Mouse (Mus musculus) CH12.LX (cell line): ENCODE data around the gene Chit1. TPM values are rescaled to one million over a fixed set of nuclear protein-coding genes. Genes with fewer than 3 reads are reported as not detected.

ENCODE experiments used
- DNase-seq: peaks from one replicate; pipeline ENCODE4 v3.0.0-alpha.2; 2013; ENCODE audit errors: extremely low read depth
- H3K27ac ChIP-seq: 2 replicates; pipeline ENCODE4 v1.5.1; 2012; ENCODE audit warnings: low read depth, mild to moderate bottlenecking, control low read depth, moderate library complexity; ENCODE audit not compliant: insufficient read depth
- H3K27me3 ChIP-seq: replicated peaks from 2 replicates; pipeline ENCODE3; 2012; ENCODE audit warnings: inconsistent platforms
- H3K36me3 ChIP-seq, 2 experiments: replicated peaks in 1 of 2; 2 replicates each; pipeline versions ENCODE3 to v1.6.1; 2012; ENCODE audit warnings: inconsistent platforms in 1 of 2, low read length in 1 of 2, mild to moderate bottlenecking in 1 of 2, mixed read lengths in 1 of 2, moderate library complexity in 1 of 2; ENCODE audit not compliant: control insufficient read depth in 1 of 2, insufficient read depth in 1 of 2
- H3K4me1 ChIP-seq, 2 experiments: 2 replicates each; pipeline ENCODE4 v1.6.1; 2012; ENCODE audit warnings: inconsistent platforms in 1 of 2, moderate library complexity in 1 of 2; ENCODE audit not compliant: insufficient read depth in 2 of 2, control insufficient read depth in 1 of 2
- H3K4me2 ChIP-seq: 2 replicates; pipeline ENCODE4 v1.6.1; 2012; ENCODE audit warnings: low read depth, mild to moderate bottlenecking, control low read depth; ENCODE audit not compliant: poor library complexity, insufficient read depth, severe bottlenecking
- H3K4me3 ChIP-seq, 3 experiments: fragments of 150-350 bp in 1 of 3; sonication (generic) in 1 of 3; replicated peaks in 1 of 3; 2 replicates each; pipeline versions ENCODE3 to v1.5.1; 2011 to 2012; ENCODE audit warnings: low read depth in 2 of 3, low read length in 2 of 3, mild to moderate bottlenecking in 2 of 3, moderate library complexity in 2 of 3, control low read depth in 1 of 3, improper control_type of control experiment in 1 of 3, inconsistent platforms in 1 of 3, mixed read lengths in 1 of 3; ENCODE audit not compliant: poor library complexity in 1 of 3
- H3K79me2 ChIP-seq: replicated peaks from 2 replicates; pipeline ENCODE4 v1.6.1; 2012; ENCODE audit warnings: mild to moderate bottlenecking, moderate library complexity; ENCODE audit not compliant: control insufficient read depth, poor library complexity, insufficient read depth, severe bottlenecking; ENCODE audit errors: extremely low read depth
- H3K9ac ChIP-seq: 2 replicates; pipeline ENCODE4 v1.6.1; 2012; ENCODE audit warnings: low read depth, mild to moderate bottlenecking, control low read depth, moderate library complexity; ENCODE audit not compliant: insufficient read depth
- H3K9me3 ChIP-seq: replicated peaks from 2 replicates; pipeline ENCODE3; 2012; ENCODE audit warnings: low read length, inconsistent platforms, mixed read lengths
- BHLHE40 ChIP-seq: IDR thresholded peaks from 2 replicates; pipeline ENCODE4 v1.6.1; 2011; ENCODE audit warnings: mild to moderate bottlenecking, low read depth, low read length, improper control_type of control experiment
- CHD1 ChIP-seq: IDR thresholded peaks from 2 replicates; pipeline ENCODE4 v1.6.1; 2012; ENCODE audit warnings: low read depth, low read length, improper control_type of control experiment, inconsistent platforms
- CTCF ChIP-seq, 2 experiments: IDR thresholded peaks in 1 of 2; conservative IDR thresholded peaks in 1 of 2; 2 replicates each; pipeline ENCODE4 v1.5.1; 2011 to 2012; ENCODE audit warnings: low read depth in 2 of 2, low read length in 2 of 2, improper control_type of control experiment in 1 of 2, inconsistent platforms in 1 of 2, mild to moderate bottlenecking in 1 of 2, moderate library complexity in 1 of 2
- EP300 ChIP-seq: IDR thresholded peaks from 2 replicates; pipeline ENCODE4 v1.6.1; 2011; ENCODE audit warnings: low read length, improper control_type of control experiment
- GABPA ChIP-seq: IDR thresholded peaks from 2 replicates; pipeline ENCODE4 v1.6.1; 2012; ENCODE audit warnings: low read depth, low read length, improper control_type of control experiment, inconsistent platforms; ENCODE audit not compliant: insufficient replicate concordance
- HCFC1 ChIP-seq: IDR thresholded peaks from 2 replicates; pipeline ENCODE4 v1.6.1; 2012; ENCODE audit warnings: low read depth, mild to moderate bottlenecking, inconsistent platforms, low read length, improper control_type of control experiment
- IRF4 ChIP-seq: IDR thresholded peaks from 2 replicates; pipeline ENCODE4 v1.6.1; 2014; ENCODE audit warnings: low read depth, mild to moderate bottlenecking, inconsistent platforms, low read length, improper control_type of control experiment
- JUN ChIP-seq: IDR thresholded peaks from 2 replicates; pipeline ENCODE4 v1.6.1; 2011; ENCODE audit warnings: low read depth, mild to moderate bottlenecking, low read length, improper control_type of control experiment, moderate library complexity; ENCODE audit not compliant: insufficient read depth
- JUND ChIP-seq: conservative IDR thresholded peaks from 2 replicates; pipeline ENCODE4 v1.6.1; 2011; ENCODE audit warnings: low read depth, low read length, improper control_type of control experiment
- KAT2A ChIP-seq: IDR thresholded peaks from 2 replicates; pipeline ENCODE4 v1.6.1; 2012; ENCODE audit warnings: low read length, improper control_type of control experiment, inconsistent platforms; ENCODE audit not compliant: insufficient replicate concordance
- MAFK ChIP-seq: IDR thresholded peaks from 2 replicates; pipeline ENCODE4 v1.6.1; 2011; ENCODE audit warnings: low read length, improper control_type of control experiment; ENCODE audit not compliant: insufficient replicate concordance
- MAX ChIP-seq: IDR thresholded peaks from 2 replicates; pipeline ENCODE4 v1.6.1; 2011; ENCODE audit warnings: low read length, improper control_type of control experiment
- MEF2A ChIP-seq: IDR thresholded peaks from 2 replicates; pipeline ENCODE4 v1.6.1; 2014; ENCODE audit warnings: low read depth, mild to moderate bottlenecking, inconsistent platforms, low read length, improper control_type of control experiment, borderline replicate concordance
- NELFE ChIP-seq: IDR thresholded peaks from 2 replicates; pipeline ENCODE4 v1.6.1; 2011; ENCODE audit warnings: low read depth, low read length, improper control_type of control experiment
- POLR2A ChIP-seq: IDR thresholded peaks from 2 replicates; pipeline ENCODE4 v1.6.1; 2011; ENCODE audit warnings: low read depth, mild to moderate bottlenecking, improper control_type of control experiment, low read length
- RCOR1 ChIP-seq: conservative IDR thresholded peaks from 2 replicates; pipeline ENCODE4 v1.6.1; 2012; ENCODE audit warnings: low read depth, mild to moderate bottlenecking, inconsistent platforms, low read length, improper control_type of control experiment
- SMC3 ChIP-seq: IDR thresholded peaks from 2 replicates; pipeline ENCODE4 v1.6.1; 2011; ENCODE audit warnings: low read depth, low read length, improper control_type of control experiment
- TBP ChIP-seq: conservative IDR thresholded peaks from 2 replicates; pipeline ENCODE4 v1.6.1; 2011; ENCODE audit warnings: low read depth, low read length, improper control_type of control experiment
- USF1 ChIP-seq: IDR thresholded peaks from 2 replicates; pipeline ENCODE4 v1.6.1; 2014; ENCODE audit warnings: low read depth, mild to moderate bottlenecking, inconsistent platforms, low read length, improper control_type of control experiment
- USF2 ChIP-seq: conservative IDR thresholded peaks from 2 replicates; pipeline ENCODE4 v1.6.1; 2011; ENCODE audit warnings: low read depth, low read length, improper control_type of control experiment
- ZC3H11A ChIP-seq: IDR thresholded peaks from 2 replicates; pipeline ENCODE4 v1.6.1; 2012; ENCODE audit warnings: low read depth, mild to moderate bottlenecking, inconsistent platforms, low read length, improper control_type of control experiment
- ZKSCAN1 ChIP-seq: IDR thresholded peaks from 2 replicates; pipeline ENCODE4 v1.6.1; 2012; ENCODE audit warnings: low read depth, inconsistent platforms, low read length, improper control_type of control experiment, borderline replicate concordance
- dilution Hi-C: fragments of 300-500 bp; cut with MboI; formaldehyde crosslinking; loops from 2 replicates; pipeline ENCODE4 v1.14.3; 2020; ENCODE audit warnings: low sequenced_read_pairs; ENCODE audit not compliant: extremely low pct_unique_long_range_greater_than_20kb, extremely low pct_ligation_motif_present
- in situ Hi-C: fragments of 300-500 bp; cut with MboI; formaldehyde crosslinking; loops from 3 replicates; pipeline ENCODE4 v1.14.3; 2019; ENCODE audit warnings: low sequenced_read_pairs, low pct_ligation_motif_present, low pct_unique_long_range_greater_than_20kb, mixed read lengths
- polyA plus RNA-seq: library from polyadenylated mRNA; unstranded; fragments of >175 nt; gene quantifications from 2 replicates; pipeline ENCODE4 v1.2.1, GENCODE M21; 2012; ENCODE audit warnings: low read depth; ENCODE audit not compliant: insufficient read length
- total RNA-seq, 2 experiments: library from RNA; depleted of rRNA; stranded (reverse); fragments of 300-350 nt in 1 of 2; fragments of >200 nt in 1 of 2; gene quantifications; 2 replicates each; pipeline ENCODE4 v1.2.3; 2012 to 2014

The Chit1 gene
- total and polyA plus RNA-seq, 3 experiments = 0.25 to 0.47 (median 0.36) TPM

GRCm38 (mm10) chr1:134103861-134104260 lies 7.2 kb upstream of the Chit1 start:
- no peaks in the 10 kb centered on the region for H3K79me2 ChIP-seq
- H3K9ac ChIP-seq = no peak overlapping the region
- DNase-seq = no peak
- H3K9me3 ChIP-seq = no peaks in the 10 kb centered on the region
- TF ChIP-seq RCOR1 (no peak), MAX (no peak), JUND (no peak), USF1 (no peak), USF2 (no peak), IRF4 (no peak), ZKSCAN1 (no peak), MEF2A (no peak), GABPA (no peak), HCFC1 (no peak), MAFK (no peak), POLR2A (no peak), EP300 (no peak), TBP (no peak), SMC3 (no peak), NELFE (no peak), JUN (no peak)
- H3K36me3 ChIP-seq = no peaks in the 10 kb centered on the region
- H3K4me3 ChIP-seq = no peak overlapping the region
- dilution Hi-C loops = no loop called here
- H3K27me3 ChIP-seq = peaks cover 64% of the 10 kb centered on the region
- H3K4me2 ChIP-seq = no peak overlapping the region
- H3K4me1 ChIP-seq = peaks cover 8 to 22% of the 10 kb centered on the region in 2 experiments
- no peak overlapping the region for H3K27ac ChIP-seq
- in situ Hi-C loops = no loop called here

DNA sequence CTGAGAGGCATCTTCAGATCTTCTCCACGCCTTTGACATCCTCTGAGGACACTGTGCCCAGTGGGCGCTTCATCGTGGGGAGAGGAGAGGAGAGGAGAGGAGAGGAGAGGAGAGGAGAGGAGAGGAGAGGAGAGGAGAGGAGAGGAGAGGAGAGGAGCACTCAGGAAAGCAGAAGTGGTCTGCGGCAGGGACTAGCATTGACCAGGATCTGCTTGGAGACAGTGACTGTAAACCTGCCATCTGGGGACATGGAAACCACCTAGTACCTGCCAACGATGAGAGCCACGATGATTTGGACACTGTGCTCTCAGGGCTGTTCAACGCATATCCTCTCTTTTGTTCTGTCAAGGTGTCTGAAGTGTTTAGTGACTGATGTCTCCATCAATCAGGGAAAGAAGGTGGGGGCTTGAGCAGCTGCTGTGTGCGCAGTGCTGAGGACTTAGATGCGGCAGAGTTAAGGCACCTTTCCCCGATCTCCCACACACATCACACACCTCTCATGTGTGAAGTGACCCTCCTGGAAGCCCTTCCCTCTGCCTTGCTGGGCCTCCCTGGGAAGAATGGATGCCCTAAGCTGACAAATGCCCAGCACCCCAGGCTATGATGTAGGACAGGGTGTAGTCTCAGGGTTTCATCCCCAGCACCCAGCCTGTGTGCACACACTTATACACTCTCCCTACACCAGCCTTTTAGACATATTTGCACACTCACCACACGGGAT lies 5.8 kb upstream of the Chit1 start:
- no peak overlapping the region for H3K27ac ChIP-seq
- H3K9me3 ChIP-seq = no peaks in the 10 kb centered on the region
- no peak overlapping the region for H3K4me2 ChIP-seq
- no peak overlapping the region for H3K9ac ChIP-seq
- dilution Hi-C loops = no loop called here
- H3K36me3 ChIP-seq = no peaks in the 10 kb centered on the region
- H3K4me1 ChIP-seq = peaks cover 4 to 14% of the 10 kb centered on the region in 2 experiments
- in situ Hi-C loops = loop anchor here (5.0 kb wide), 2 partner anchors 48 to 203 kb away; no protein-coding TSS in a partner anchor
- no peak overlapping the region for H3K4me3 ChIP-seq
- no peaks in the 10 kb centered on the region for H3K79me2 ChIP-seq
- H3K27me3 ChIP-seq = peaks cover 58% of the 10 kb centered on the region
- TF ChIP-seq BHLHE40 (no peak), CTCF (conservative IDR thresholded peaks at IDR 0.05 in 1 of 2, IDR thresholded peaks at IDR 0.05 in 1 of 2; ENCODE audit: low read depth in 2 of 2, low read length in 2 of 2) (no peak), MAFK (no peak), CHD1 (no peak), KAT2A (no peak), ZC3H11A (no peak), HCFC1 (no peak)
- TF ChIP-seq, all 38 proteins: peak for 0
- no peak for DNase-seq
